Mouse (Mus musculus) hindbrain, postnatal 0 days (tissue): Measurements from ENCODE around the gene Pakap. TPM values are rescaled to one million over a fixed set of nuclear protein-coding genes. Genes with fewer than 3 reads are reported as not detected.

ENCODE experiments used
- ATAC-seq: fragments of 200-750 bp; cut with Nextera tagmentation; 2 replicates; pipeline ENCODE4 v1.8.0; 2017; ENCODE audit warnings: mild to moderate bottlenecking, moderate TSS enrichment, moderate library complexity
- DNase-seq: peaks from one replicate; pipeline ENCODE4 v3.0.0-alpha.2; 2015; ENCODE audit warnings: low spot score
- H3K27ac ChIP-seq: fragments of 300-500 bp; sonication (generic); 2 replicates; pipeline ENCODE4 v1.5.1; 2014; ENCODE audit warnings: mild to moderate bottlenecking
- H3K27me3 ChIP-seq: fragments of 300-500 bp; sonication (generic); 2 replicates; pipeline ENCODE4 v1.6.1; 2014; ENCODE audit warnings: low read length, mixed read lengths; ENCODE audit not compliant: insufficient read depth
- H3K36me3 ChIP-seq: fragments of 300-500 bp; sonication (generic); 2 replicates; pipeline ENCODE4 v1.6.1; 2014; ENCODE audit warnings: low read length, mixed read lengths; ENCODE audit not compliant: insufficient read depth
- H3K4me1 ChIP-seq: fragments of 300-500 bp; sonication (generic); 2 replicates; pipeline ENCODE4 v1.6.1; 2014; ENCODE audit warnings: antibody characterized with exemption, low read length, mixed read lengths; ENCODE audit not compliant: insufficient read depth
- H3K4me2 ChIP-seq: fragments of 300-500 bp; sonication (generic); 2 replicates; pipeline ENCODE4 v1.6.1; 2014; ENCODE audit warnings: low read depth, mild to moderate bottlenecking, low read length, moderate library complexity, mixed read lengths
- H3K4me3 ChIP-seq: fragments of 300-500 bp; sonication (generic); 2 replicates; pipeline ENCODE4 v1.5.1; 2014; ENCODE audit warnings: low read length
- H3K9ac ChIP-seq: fragments of 300-500 bp; sonication (generic); replicated peaks from 2 replicates; pipeline ENCODE4 v1.6.1; 2014; ENCODE audit warnings: mild to moderate bottlenecking, low read length, moderate library complexity, mixed read lengths
- H3K9me3 ChIP-seq: fragments of 300-500 bp; sonication (generic); 2 replicates; pipeline ENCODE4 v1.6.1; 2016; ENCODE audit warnings: low read length, mixed read lengths
- CTCF ChIP-seq: IDR thresholded peaks from 2 replicates; pipeline ENCODE4 v1.5.1; 2016; ENCODE audit warnings: antibody characterized with exemption, control low read depth, low read depth
- WGBS: fragments of 180-500 bp; shearing (Covaris S2); extraction: QIAGEN DNeasy Blood & Tissue Kit; methylation state at CpG from one replicate; pipeline ENCODE4 v1.1.7; 2014; 5-methylcytosine and 5-hydroxymethylcytosine counted together
- polyA plus RNA-seq: library from polyadenylated mRNA; unstranded; fragments of >200 nt; fragmentation: Nextera tagmentation; extraction: Ambion mirVana; gene quantifications from 2 replicates; pipeline ENCODE4 v1.2.1, GENCODE M21; 2015
- total RNA-seq: library from RNA; depleted of rRNA; stranded (reverse); fragments of >200 nt; gene quantifications from 2 replicates; pipeline ENCODE4 v1.2.3, GENCODE M21; 2014

Gene Pakap
- total and polyA plus RNA-seq, 2 experiments from 2014 or later, result 9.7 to 14.3 TPM

- Histone ChIP-seq H3K27me3 (no peaks in the 10 kb centered on the region), H3K4me1 (0 out of 2 replicates have a peak, but pooled peaks cover 3% of the 10 kb centered on the region), H3K4me3 (no peak overlapping the region), H3K36me3 (no peaks in the 10 kb centered on the region), H3K9me3 (no peaks in the 10 kb centered on the region), H3K4me2 (peak overlapping the region; percentile 35), H3K9ac (no peak overlapping the region), H3K27ac (no peak overlapping the region)
- 3% methylated on average over 13 of the region's 13 CpGs for WGBS
- peak; percentile 18 for DNase-seq
- ATAC-seq, result peak; percentile 36; the same call in 1 of the 2 replicates
- TF ChIP-seq CTCF, result no peak
These were observed 107.4 kb downstream of the Pakap start for GRCm38 (mm10) chr4:57675387-57675786.

- no peak for ATAC-seq
- DNase-seq, result no peak
- Histone ChIP-seq H3K9ac (no peak overlapping the region), H3K36me3 (no peaks in the 10 kb centered on the region), H3K4me2 (no peak overlapping the region), H3K4me1 (0 out of 2 replicates have a peak, but pooled peaks cover 3% of the 10 kb centered on the region), H3K27ac (no peak overlapping the region), H3K9me3 (no peaks in the 10 kb centered on the region), H3K4me3 (no peak overlapping the region), H3K27me3 (no peaks in the 10 kb centered on the region)
- TF ChIP-seq CTCF, result no peak
- WGBS, result 76% methylated on average over 12 of the region's 12 CpGs
These were observed 109.9 kb downstream of the Pakap start for GRCm38 (mm10) chr4:57677916-57678315.

GRCm38 (mm10) chr4:57678991-57679457 lies 111.0 kb downstream of the Pakap start:
- H3K36me3 ChIP-seq, result no peaks in the 10 kb centered on the region
- no peak overlapping the region for H3K4me3 ChIP-seq
- TF ChIP-seq CTCF, result no peak
- DNase-seq (no peak), ATAC-seq (no peak)
- H3K4me1 ChIP-seq, result no peaks in the 10 kb centered on the region
- no peak overlapping the region for H3K4me2 ChIP-seq
- no peaks in the 10 kb centered on the region for H3K27me3 ChIP-seq
- 85% methylated on average over 9 of the region's 9 CpGs for WGBS
- no peak overlapping the region for H3K9ac ChIP-seq
- H3K9me3 ChIP-seq, result no peaks in the 10 kb centered on the region
- no peak overlapping the region for H3K27ac ChIP-seq

GRCm38 (mm10) chr4:57680186-57680585 lies 112.2 kb downstream of the Pakap start:
- H3K4me2 ChIP-seq, result no peak overlapping the region
- H3K27ac ChIP-seq, result no peak overlapping the region
- H3K9me3 ChIP-seq, result no peaks in the 10 kb centered on the region
- no peak for TF ChIP-seq CTCF
- ATAC-seq (no peak), DNase-seq (no peak)
- no peaks in the 10 kb centered on the region for H3K36me3 ChIP-seq
- WGBS, result 42% methylated on average over 12 of the region's 12 CpGs
- no peaks in the 10 kb centered on the region for H3K27me3 ChIP-seq
- no peaks in the 10 kb centered on the region for H3K4me1 ChIP-seq
- H3K9ac ChIP-seq, result no peak overlapping the region
- H3K4me3 ChIP-seq, result no peak overlapping the region

- no peaks in the 10 kb centered on the region for H3K27me3 ChIP-seq
- H3K4me3 ChIP-seq, result no peak overlapping the region
- H3K4me1 ChIP-seq, result no peaks in the 10 kb centered on the region
- no peak overlapping the region for H3K27ac ChIP-seq
- H3K9ac ChIP-seq, result no peak overlapping the region
- ATAC-seq (peak; percentile 72), DNase-seq (peak; percentile 49)
- 0 out of 2 replicates have a peak overlapping the region, but pooled peaks have one; percentile 21 for H3K4me2 ChIP-seq
- TF ChIP-seq CTCF, result no peak
- 47% methylated on average over 12 of the region's 12 CpGs for WGBS
- H3K9me3 ChIP-seq, result no peaks in the 10 kb centered on the region
- H3K36me3 ChIP-seq, result no peaks in the 10 kb centered on the region
These were observed 113.5 kb downstream of the Pakap start for GRCm38 (mm10) chr4:57681511-57681910.

- DNase-seq (no peak), ATAC-seq (no peak)
- H3K4me1 ChIP-seq, result no peaks in the 10 kb centered on the region
- no peak overlapping the region for H3K9ac ChIP-seq
- no peak overlapping the region for H3K4me2 ChIP-seq
- no peaks in the 10 kb centered on the region for H3K36me3 ChIP-seq
- no peaks in the 10 kb centered on the region for H3K9me3 ChIP-seq
- H3K27ac ChIP-seq, result no peak overlapping the region
- no peak for TF ChIP-seq CTCF
- 98% methylated on average over 2 of the region's 2 CpGs for WGBS
- no peak overlapping the region for H3K4me3 ChIP-seq
- H3K27me3 ChIP-seq, result no peaks in the 10 kb centered on the region
These were observed 114.4 kb downstream of the Pakap start for GRCm38 (mm10) chr4:57682341-57682740.

- no peaks in the 10 kb centered on the region for H3K4me1 ChIP-seq
- H3K36me3 ChIP-seq, result no peaks in the 10 kb centered on the region
- H3K9me3 ChIP-seq, result no peaks in the 10 kb centered on the region
- H3K27ac ChIP-seq, result no peak overlapping the region
- DNase-seq (no peak), ATAC-seq (no peak)
- H3K9ac ChIP-seq, result no peak overlapping the region
- 88% methylated on average over 11 of the region's 11 CpGs for WGBS
- H3K4me3 ChIP-seq, result no peak overlapping the region
- H3K27me3 ChIP-seq, result no peaks in the 10 kb centered on the region
- TF ChIP-seq CTCF, result no peak
- H3K4me2 ChIP-seq, result no peak overlapping the region
These were observed 115.0 kb downstream of the Pakap start for GRCm38 (mm10) chr4:57682944-57683343.
